Mouse (Mus musculus): ENCODE measurements around the gene Gclc. TPM values are rescaled to one million over a fixed set of nuclear protein-coding genes. Genes with fewer than 3 reads are reported as not detected.

Gene Gclc
- polyA plus RNA-seq, 1 experiment = 53.1 TPM

GRCm38 (mm10) chr9:77750133-77751060, 3.9 kb upstream of the Gclc start:
- Histone ChIP-seq H3K9me3 (replicated peaks; ENCODE audit: control insufficient read depth, insufficient read depth, low read length, poor library complexity, severe bottlenecking) (no peaks in the 10 kb centered on the region), H3K27me3 (ENCODE audit: control insufficient read depth, insufficient read depth, low read length, poor library complexity, severe bottlenecking) (no peaks in the 10 kb centered on the region), H3K4me1 (ENCODE audit: control insufficient read depth, insufficient read depth, low read length) (no peaks in the 10 kb centered on the region), H3K4me3 (ENCODE audit: low read depth, low read length) (peak overlapping the region; percentile 84), H3K36me3 (ENCODE audit: control insufficient read depth, insufficient read depth, low read length, poor library complexity, severe bottlenecking) (no peaks in the 10 kb centered on the region), H3K9ac (ENCODE audit: low read depth, poor library complexity, severe bottlenecking) (peak overlapping the region; percentile 90), H3K27ac (ENCODE audit: insufficient read depth, low read length) (peak overlapping the region; percentile 95)
- TF ChIP-seq CTCF (IDR thresholded peaks at IDR 0.05; ENCODE audit: low read depth, low read length) (no peak), POLR2A (IDR thresholded peaks at IDR 0.05; ENCODE audit: insufficient read depth, low read length) (no peak), EP300 (IDR thresholded peaks at IDR 0.05; ENCODE audit: insufficient read depth, low read depth, low read length) (peak; percentile 85)

GRCm38 (mm10) chr9:77751091-77751521, 3.2 kb upstream of the Gclc start:
- Histone ChIP-seq H3K4me3 (ENCODE audit: low read depth, low read length) (peak overlapping the region; percentile 84), H3K27me3 (ENCODE audit: control insufficient read depth, insufficient read depth, low read length, poor library complexity, severe bottlenecking) (no peaks in the 10 kb centered on the region), H3K4me1 (ENCODE audit: control insufficient read depth, insufficient read depth, low read length) (no peaks in the 10 kb centered on the region), H3K27ac (ENCODE audit: insufficient read depth, low read length) (peak overlapping the region; percentile 76), H3K9me3 (replicated peaks; ENCODE audit: control insufficient read depth, insufficient read depth, low read length, poor library complexity, severe bottlenecking) (no peaks in the 10 kb centered on the region), H3K36me3 (ENCODE audit: control insufficient read depth, insufficient read depth, low read length, poor library complexity, severe bottlenecking) (no peaks in the 10 kb centered on the region), H3K9ac (ENCODE audit: low read depth, poor library complexity, severe bottlenecking) (peak overlapping the region; percentile 90)
- TF ChIP-seq EP300 (IDR thresholded peaks at IDR 0.05; ENCODE audit: insufficient read depth, low read depth, low read length) (no peak), POLR2A (IDR thresholded peaks at IDR 0.05; ENCODE audit: insufficient read depth, low read length) (no peak)

- Histone ChIP-seq H3K4me1 (ENCODE audit: control insufficient read depth, insufficient read depth, low read length) (peaks cover 4% of the 10 kb centered on the region), H3K9ac (ENCODE audit: low read depth, poor library complexity, severe bottlenecking) (peak overlapping the region; percentile 70), H3K27me3 (ENCODE audit: control insufficient read depth, insufficient read depth, low read length, poor library complexity, severe bottlenecking) (no peaks in the 10 kb centered on the region), H3K27ac (ENCODE audit: insufficient read depth, low read length) (no peak overlapping the region), H3K36me3 (ENCODE audit: control insufficient read depth, insufficient read depth, low read length, poor library complexity, severe bottlenecking) (peaks cover 10% of the 10 kb centered on the region), H3K4me3 (ENCODE audit: low read depth, low read length) (peak overlapping the region; percentile 90), H3K9me3 (replicated peaks; ENCODE audit: control insufficient read depth, insufficient read depth, low read length, poor library complexity, severe bottlenecking) (no peaks in the 10 kb centered on the region)
- TF ChIP-seq EP300 (IDR thresholded peaks at IDR 0.05; ENCODE audit: insufficient read depth, low read depth, low read length) = no peak
- no peak for TF ChIP-seq CTCF (IDR thresholded peaks at IDR 0.05; ENCODE audit: low read depth, low read length)
- TF ChIP-seq POLR2A (IDR thresholded peaks at IDR 0.05; ENCODE audit: insufficient read depth, low read length) = no peak
These were observed 530 bp downstream of the Gclc start for GRCm38 (mm10) chr9:77754728-77755402.

GRCm38 (mm10) chr9:77755403-77755784, 1.1 kb downstream of the Gclc start:
- TF ChIP-seq CTCF (IDR thresholded peaks at IDR 0.05; ENCODE audit: low read depth, low read length) = no peak
- no peak for TF ChIP-seq EP300 (IDR thresholded peaks at IDR 0.05; ENCODE audit: insufficient read depth, low read depth, low read length)
- no peak for TF ChIP-seq POLR2A (IDR thresholded peaks at IDR 0.05; ENCODE audit: insufficient read depth, low read length)
- H3K9me3 ChIP-seq (replicated peaks; ENCODE audit: control insufficient read depth, insufficient read depth, low read length, poor library complexity, severe bottlenecking) = no peaks in the 10 kb centered on the region
- H3K27ac ChIP-seq (ENCODE audit: insufficient read depth, low read length) = no peak overlapping the region
- peaks cover 4% of the 10 kb centered on the region for H3K4me1 ChIP-seq (ENCODE audit: control insufficient read depth, insufficient read depth, low read length)
- peak overlapping the region; percentile 70 for H3K9ac ChIP-seq (ENCODE audit: low read depth, poor library complexity, severe bottlenecking)
- no peaks in the 10 kb centered on the region for H3K27me3 ChIP-seq (ENCODE audit: control insufficient read depth, insufficient read depth, low read length, poor library complexity, severe bottlenecking)
- H3K4me3 ChIP-seq (ENCODE audit: low read depth, low read length) = peak overlapping the region; percentile 90
- H3K36me3 ChIP-seq (ENCODE audit: control insufficient read depth, insufficient read depth, low read length, poor library complexity, severe bottlenecking) = peaks cover 11% of the 10 kb centered on the region

- Histone ChIP-seq H3K36me3 (ENCODE audit: control insufficient read depth, insufficient read depth, low read length, poor library complexity, severe bottlenecking) (peaks cover 11% of the 10 kb centered on the region), H3K9me3 (replicated peaks; ENCODE audit: control insufficient read depth, insufficient read depth, low read length, poor library complexity, severe bottlenecking) (no peaks in the 10 kb centered on the region), H3K4me3 (ENCODE audit: low read depth, low read length) (peak overlapping the region; percentile 55), H3K9ac (ENCODE audit: low read depth, poor library complexity, severe bottlenecking) (peak overlapping the region; percentile 70; the same call in 1 of the 2 replicates), H3K27me3 (ENCODE audit: control insufficient read depth, insufficient read depth, low read length, poor library complexity, severe bottlenecking) (no peaks in the 10 kb centered on the region), H3K27ac (ENCODE audit: insufficient read depth, low read length) (no peak overlapping the region), H3K4me1 (ENCODE audit: control insufficient read depth, insufficient read depth, low read length) (peaks cover 4% of the 10 kb centered on the region)
- TF ChIP-seq CTCF (IDR thresholded peaks at IDR 0.05; ENCODE audit: low read depth, low read length) (no peak), POLR2A (IDR thresholded peaks at IDR 0.05; ENCODE audit: insufficient read depth, low read length) (no peak), EP300 (IDR thresholded peaks at IDR 0.05; ENCODE audit: insufficient read depth, low read depth, low read length) (no peak)
These were observed 1.7 kb downstream of the Gclc start for GRCm38 (mm10) chr9:77756076-77756475.

Measured in ES-Bruce4 (cell line).